Mouse (Mus musculus): ENCODE data around the gene Mfsd6l.

GRCm38 (mm10) chr11:68526441-68526840 is 29.5 kb upstream of the Mfsd6l start:
- no peak for TF ChIP-seq POLR2A (IDR thresholded peaks at IDR 0.05; ENCODE audit: borderline replicate concordance, extremely low read depth, low read depth, low read length)
- no peak for TF ChIP-seq CTCF (IDR thresholded peaks at IDR 0.05; ENCODE audit: insufficient read depth, low read length)

Measured in lung, adult 2 months (tissue).